Mouse (Mus musculus): ENCODE measurements around the gene Ccpg1os.

Gene Ccpg1os

GRCm38 (mm10) chr9:72985250-72986220 is at the start of gene Ccpg1os, which contains the start of gene Ccpg1:
Gene Ccpg1os (minus strand): TSS chr9:72985382.
Gene Ccpg1 (plus strand): TSS chr9:72985429.
- peak; percentile 99 for DNase-seq

GRCm38 (mm10) chr9:73033406-73033805 is 48.2 kb upstream of the Ccpg1os start:
- no peak for DNase-seq

- no peak for DNase-seq
Measured at GRCm38 (mm10) chr9:73031421-73031820, 46.2 kb upstream of the Ccpg1os start.

- DNase-seq, result no peak
Measured at GRCm38 (mm10) chr9:73030443-73030842, 45.3 kb upstream of the Ccpg1os start.

GRCm38 (mm10) chr9:73025818-73026636 is 40.8 kb upstream of the Ccpg1os start:
- DNase-seq, result peak; percentile 39

GRCm38 (mm10) chr9:73020566-73021097 is 35.5 kb upstream of the Ccpg1os start:
- DNase-seq, result no peak

GRCm38 (mm10) chr9:73019841-73020240 is 34.7 kb upstream of the Ccpg1os start:
- DNase-seq, result no peak

- DNase-seq, result peak; percentile 40
Measured at GRCm38 (mm10) chr9:73014724-73015123, 29.5 kb upstream of the Ccpg1os start.

GRCm38 (mm10) chr9:73012629-73013028 is 27.4 kb upstream of the Ccpg1os start:
- no peak for DNase-seq

GRCm38 (mm10) chr9:73008384-73008783 is 23.2 kb upstream of the Ccpg1os start:
- no peak for DNase-seq

- no peak for DNase-seq
Measured at GRCm38 (mm10) chr9:73006175-73006574, 21.0 kb upstream of the Ccpg1os start.

- no peak for DNase-seq
Measured at GRCm38 (mm10) chr9:73005106-73005505, 19.9 kb upstream of the Ccpg1os start.

GRCm38 (mm10) chr9:73004076-73004475 is 18.9 kb upstream of the Ccpg1os start:
- no peak for DNase-seq

GRCm38 (mm10) chr9:73002177-73002576 is 17.0 kb upstream of the Ccpg1os start:
- DNase-seq, result no peak

- no peak for DNase-seq
Measured at GRCm38 (mm10) chr9:73001314-73002011, 16.3 kb upstream of the Ccpg1os start.

GRCm38 (mm10) chr9:73000487-73000886 is 15.3 kb upstream of the Ccpg1os start:
- no peak for DNase-seq

- no peak for DNase-seq
Measured at GRCm38 (mm10) chr9:72996806-72997205, 11.6 kb upstream of the Ccpg1os start.

GRCm38 (mm10) chr9:72996167-72996566 is 11.0 kb upstream of the Ccpg1os start:
- DNase-seq, result no peak

- no peak for DNase-seq
Measured at GRCm38 (mm10) chr9:72992576-72992975, 7.4 kb upstream of the Ccpg1os start.

GRCm38 (mm10) chr9:72991420-72991819 is 6.2 kb upstream of the Ccpg1os start:
- DNase-seq, result no peak

GRCm38 (mm10) chr9:72988706-72989105 is 3.5 kb upstream of the Ccpg1os start:
- no peak for DNase-seq

GRCm38 (mm10) chr9:72987703-72988102 is 2.5 kb upstream of the Ccpg1os start:
- no peak for DNase-seq

GRCm38 (mm10) chr9:72983066-72983465 is 2.1 kb downstream of the Ccpg1os start:
- no peak for DNase-seq

Measured in right cerebral cortex, adult 18-20 months (tissue).